Mouse (Mus musculus) limb, embryonic 12.5 days (tissue): ENCODE results near the gene Rai1. TPM values are rescaled to one million over a fixed set of nuclear protein-coding genes. Genes with fewer than 3 reads are reported as not detected.
A peak's percentile ranks its signal among the peaks of the same experiment; 100 is the strongest.

Experiments
- ATAC-seq: fragments of 200-750 bp; cut with Nextera tagmentation; 2 replicates; pipeline ENCODE4 v1.8.0; 2017; ENCODE audit warnings: low read depth, moderate TSS enrichment; ENCODE audit not compliant: insufficient number of reproducible peaks, insufficient read depth, low FRiP score, low TSS enrichment
- H3K27ac ChIP-seq: fragments of 300-500 bp; sonication (generic); 2 replicates; pipeline ENCODE4 v1.5.1; 2016; ENCODE audit warnings: mild to moderate bottlenecking, moderate library complexity
- H3K27me3 ChIP-seq: fragments of 300-500 bp; sonication (generic); 2 replicates; pipeline ENCODE4 v1.6.1; 2016; ENCODE audit warnings: mild to moderate bottlenecking, moderate library complexity
- H3K36me3 ChIP-seq: fragments of 300-500 bp; sonication (generic); 2 replicates; pipeline ENCODE4 v1.6.1; 2016; ENCODE audit warnings: mild to moderate bottlenecking, moderate library complexity
- H3K4me1 ChIP-seq: fragments of 300-500 bp; sonication (generic); replicated peaks from 2 replicates; pipeline ENCODE4 v1.6.1; 2016
- H3K4me2 ChIP-seq: fragments of 300-500 bp; sonication (generic); 2 replicates; pipeline ENCODE4 v1.6.1; 2016; ENCODE audit warnings: mild to moderate bottlenecking, moderate library complexity
- H3K4me3 ChIP-seq: fragments of 300-500 bp; sonication (generic); replicated peaks from 2 replicates; pipeline ENCODE4 v1.5.1; 2016; ENCODE audit warnings: mild to moderate bottlenecking
- H3K9ac ChIP-seq: fragments of 300-500 bp; sonication (generic); replicated peaks from 2 replicates; pipeline ENCODE4 v1.6.1; 2016; ENCODE audit warnings: mild to moderate bottlenecking, moderate library complexity
- H3K9me3 ChIP-seq: fragments of 300-500 bp; sonication (generic); 2 replicates; pipeline ENCODE4 v1.6.1; 2016; ENCODE audit warnings: mild to moderate bottlenecking, moderate library complexity
- WGBS: fragments of 180-500 bp; shearing (Covaris S2); methylation state at CpG from one replicate; pipeline ENCODE4 v1.1.7; 2016; 5-methylcytosine and 5-hydroxymethylcytosine counted together
- polyA plus RNA-seq: library from polyadenylated mRNA; unstranded; fragments of >200 nt; fragmentation: Nextera tagmentation; extraction: Ambion mirVana; gene quantifications from 2 replicates; pipeline ENCODE4 v1.2.1, GENCODE M21; 2016

Rai1 gene
- polyA plus RNA-seq, 1 experiment from 2014 or later, result 36.2 TPM

DNA sequence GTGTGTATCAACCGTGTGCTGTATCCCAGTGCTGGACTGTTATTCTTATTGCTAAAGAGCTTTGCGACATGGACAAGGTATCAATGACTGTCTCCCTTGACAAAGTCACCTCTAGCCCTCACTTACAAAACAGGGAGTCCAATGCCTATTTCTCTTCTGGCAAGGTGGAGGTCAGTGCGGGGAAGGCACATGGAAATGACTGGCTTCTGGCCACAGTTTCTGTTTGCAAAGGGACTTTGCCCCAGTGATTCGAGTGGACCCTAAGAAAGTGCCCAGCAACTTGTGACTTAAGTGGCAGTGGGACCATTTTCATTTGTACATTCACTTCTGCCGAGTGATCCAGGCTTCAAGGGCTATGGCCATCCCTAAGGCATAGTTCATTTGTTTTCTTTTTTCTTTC lies 5.6 kb downstream of the Rai1 start:
- no peak overlapping the region for H3K4me3 ChIP-seq
- H3K9me3 ChIP-seq, result no peaks in the 10 kb centered on the region
- 71% methylated on average over 5 of the region's 5 CpGs for WGBS
- H3K4me1 ChIP-seq, result peaks cover 86% of the 10 kb centered on the region
- H3K36me3 ChIP-seq, result no peaks in the 10 kb centered on the region
- no peak for ATAC-seq
- H3K27ac ChIP-seq, result no peak overlapping the region
- no peak overlapping the region for H3K4me2 ChIP-seq
- H3K27me3 ChIP-seq, result no peaks in the 10 kb centered on the region
- no peak overlapping the region for H3K9ac ChIP-seq

DNA sequence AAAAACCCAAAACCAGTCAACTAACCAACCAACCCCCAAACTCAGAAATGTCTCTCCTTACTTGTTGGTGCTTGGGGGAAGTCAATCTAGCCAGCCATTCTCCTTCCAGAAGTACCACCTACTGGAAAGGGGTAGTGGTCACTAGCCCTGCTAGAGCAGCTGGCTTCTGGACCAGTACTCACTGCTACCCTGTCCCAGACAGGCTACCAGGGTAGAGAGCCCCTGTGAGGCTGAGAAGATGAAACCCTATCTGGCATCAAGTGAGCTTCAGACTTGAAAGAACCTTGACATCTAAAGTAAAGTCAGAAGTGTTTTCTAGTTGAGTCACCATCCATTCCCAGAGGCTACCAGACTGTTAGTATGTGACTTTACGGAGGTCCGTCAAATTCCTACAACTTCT lies 6.8 kb downstream of the Rai1 start:
- H3K9ac ChIP-seq, result no peak overlapping the region
- 89% methylated on average over 2 of the region's 2 CpGs for WGBS
- H3K27me3 ChIP-seq, result no peaks in the 10 kb centered on the region
- H3K4me2 ChIP-seq, result no peak overlapping the region
- no peak overlapping the region for H3K4me3 ChIP-seq
- H3K36me3 ChIP-seq, result no peaks in the 10 kb centered on the region
- ATAC-seq, result no peak
- H3K27ac ChIP-seq, result no peak overlapping the region; the same call in 1 of the 2 replicates
- H3K4me1 ChIP-seq, result peaks cover 93% of the 10 kb centered on the region
- no peaks in the 10 kb centered on the region for H3K9me3 ChIP-seq

DNA sequence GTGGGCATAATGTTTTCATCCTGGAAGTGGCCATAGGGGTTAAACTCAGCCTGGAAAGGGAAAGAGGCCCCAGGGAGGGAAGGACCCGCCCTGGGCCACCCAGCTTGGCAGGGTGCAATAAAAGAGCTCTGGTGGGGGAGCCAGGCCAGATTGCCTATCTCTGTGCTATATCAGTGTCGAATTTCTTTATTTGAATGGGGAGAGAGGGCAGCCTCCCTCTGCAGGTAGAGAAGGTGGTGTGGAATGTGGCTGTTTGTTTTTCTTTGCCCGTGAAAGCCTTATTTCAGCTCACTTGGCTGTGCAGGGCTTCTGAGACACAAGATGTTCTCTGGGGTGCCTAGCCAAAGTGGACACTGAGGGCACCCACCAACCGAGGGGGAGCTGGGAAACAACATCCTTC lies 8.8 kb downstream of the Rai1 start:
- peak overlapping the region; percentile 85 for H3K4me2 ChIP-seq
- no peaks in the 10 kb centered on the region for H3K27me3 ChIP-seq
- 3% methylated on average over 4 of the region's 4 CpGs for WGBS
- peak overlapping the region; percentile 31; the same call in 1 of the 2 replicates for H3K9ac ChIP-seq
- H3K9me3 ChIP-seq, result no peaks in the 10 kb centered on the region
- no peaks in the 10 kb centered on the region for H3K36me3 ChIP-seq
- peaks cover 76% of the 10 kb centered on the region for H3K4me1 ChIP-seq
- ATAC-seq, result no peak
- H3K27ac ChIP-seq, result peak overlapping the region; percentile 98
- H3K4me3 ChIP-seq, result peak overlapping the region; percentile 50

DNA sequence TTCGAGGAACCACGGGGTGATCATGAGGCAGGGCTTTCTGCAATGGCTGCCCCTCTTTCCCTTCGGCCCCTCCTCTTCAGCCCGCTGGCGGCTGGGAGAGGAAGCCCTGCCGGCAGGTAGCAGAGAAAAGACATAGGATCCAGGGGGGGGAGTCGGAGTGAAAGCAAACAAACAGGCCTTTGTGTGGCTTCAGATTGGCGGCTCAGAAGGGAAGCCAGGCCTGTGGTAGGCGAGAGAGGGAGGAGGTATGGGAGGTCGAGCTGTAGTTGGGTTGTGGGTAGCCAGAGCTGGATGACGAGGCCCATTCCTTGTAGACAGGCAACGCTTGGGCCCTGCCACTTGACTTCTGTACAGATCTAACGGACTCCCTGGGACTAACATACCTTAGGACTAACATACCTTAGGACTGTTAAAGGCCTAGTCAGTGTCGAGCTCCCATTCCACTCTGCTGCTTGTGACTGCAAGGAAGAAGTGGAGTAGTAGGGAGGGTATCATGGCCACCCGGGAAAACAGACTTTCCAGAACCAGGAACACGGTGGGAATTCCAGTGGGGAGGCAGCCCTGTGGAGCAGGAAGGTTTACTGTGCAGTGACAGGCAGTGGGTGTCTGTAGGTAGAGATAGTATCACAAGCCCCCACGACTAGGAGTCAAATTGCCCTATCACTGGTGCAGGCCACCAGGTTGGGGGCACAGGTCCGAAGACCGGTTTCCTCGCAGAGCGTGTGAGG lies 9.6 kb downstream of the Rai1 start:
- 2% methylated on average over 21 of the region's 21 CpGs for WGBS
- peaks cover 73% of the 10 kb centered on the region for H3K4me1 ChIP-seq
- H3K9ac ChIP-seq, result peak overlapping the region; percentile 54; the same call in 1 of the 2 replicates
- peak overlapping the region; percentile 50 for H3K4me3 ChIP-seq
- peak overlapping the region; percentile 98 for H3K27ac ChIP-seq
- H3K27me3 ChIP-seq, result no peaks in the 10 kb centered on the region
- ATAC-seq, result peak; percentile 45; the same call in 1 of the 2 replicates
- peak overlapping the region; percentile 85 for H3K4me2 ChIP-seq
- no peaks in the 10 kb centered on the region for H3K9me3 ChIP-seq
- no peaks in the 10 kb centered on the region for H3K36me3 ChIP-seq

DNA sequence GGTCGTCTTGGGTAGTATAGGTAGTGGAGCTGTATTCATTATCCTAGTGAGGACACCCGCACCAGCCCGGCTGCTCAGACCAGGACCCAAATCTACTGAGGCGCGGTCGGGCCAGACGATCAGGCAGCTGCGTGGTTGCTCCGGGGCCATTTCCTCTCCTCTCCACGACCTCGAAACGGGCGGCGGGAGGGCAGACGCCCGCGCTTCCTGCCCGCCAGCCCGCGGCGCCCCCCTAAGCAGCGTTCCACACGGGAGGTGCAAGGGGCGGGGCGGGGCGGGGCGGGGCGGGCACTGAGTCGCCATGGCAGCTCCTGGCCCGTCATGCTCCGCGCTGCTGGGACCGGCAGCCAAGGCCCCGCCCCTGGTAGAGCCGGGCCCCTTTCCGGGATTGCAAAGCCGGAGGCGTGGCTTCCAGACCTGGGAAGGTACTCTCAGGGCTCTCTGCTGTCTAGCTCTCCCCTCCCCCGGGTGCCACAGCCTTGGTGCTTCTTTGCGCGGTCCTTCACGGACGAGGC lies 10.3 kb downstream of the Rai1 start:
- under 1% methylated on average over 41 of the region's 43 CpGs for WGBS

DNA sequence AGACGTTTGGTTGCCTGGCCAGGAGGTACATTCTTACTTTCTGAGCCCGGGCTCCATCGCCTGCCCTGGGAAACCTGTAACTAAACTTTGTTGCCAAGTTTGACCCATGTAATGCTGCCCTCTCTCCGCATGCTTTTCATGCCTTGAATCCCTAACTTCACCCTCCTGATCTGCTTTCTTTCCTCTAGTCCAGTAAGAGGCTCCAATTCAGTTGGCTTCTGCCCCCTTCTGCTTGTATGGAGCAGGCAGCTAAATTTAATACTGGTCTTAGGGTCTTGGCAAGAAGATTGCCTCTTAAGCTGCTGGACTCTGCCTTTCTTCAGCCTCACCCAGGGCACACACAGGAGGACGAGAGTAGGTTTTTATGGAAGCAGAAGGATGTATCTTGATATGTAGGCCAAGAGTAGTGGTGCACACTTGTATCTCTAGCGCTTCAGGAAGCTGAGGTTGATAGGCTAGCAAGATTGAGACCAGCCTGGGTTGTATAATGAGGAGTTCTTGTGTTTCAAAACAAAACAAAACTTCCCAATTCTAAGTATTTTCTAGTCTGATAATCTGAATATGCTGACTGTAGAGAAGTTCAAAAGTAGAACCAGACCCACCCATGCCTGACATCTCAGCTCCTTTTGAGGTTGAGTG lies 10.9 kb downstream of the Rai1 start:
- Histone ChIP-seq H3K4me1 (peaks cover 61% of the 10 kb centered on the region), H3K9ac (peak overlapping the region; percentile 54), H3K4me2 (peak overlapping the region; percentile 85), H3K27me3 (no peaks in the 10 kb centered on the region), H3K4me3 (peak overlapping the region; percentile 50), H3K36me3 (no peaks in the 10 kb centered on the region), H3K9me3 (no peaks in the 10 kb centered on the region), H3K27ac (peak overlapping the region; percentile 98)
- no peak for ATAC-seq
- 32% methylated on average over 6 of the region's 6 CpGs for WGBS

More for the DNA sequence above, 10.3 kb downstream of the Rai1 start:
- H3K9ac ChIP-seq, result peak overlapping the region; percentile 54
- H3K4me1 ChIP-seq, result peaks cover 67% of the 10 kb centered on the region
- H3K9me3 ChIP-seq, result no peaks in the 10 kb centered on the region
- peak overlapping the region; percentile 50 for H3K4me3 ChIP-seq
- peak overlapping the region; percentile 85 for H3K4me2 ChIP-seq
- ATAC-seq, result peak; percentile 91
- H3K27ac ChIP-seq, result peak overlapping the region; percentile 98
- no peaks in the 10 kb centered on the region for H3K36me3 ChIP-seq
- no peaks in the 10 kb centered on the region for H3K27me3 ChIP-seq

DNA sequence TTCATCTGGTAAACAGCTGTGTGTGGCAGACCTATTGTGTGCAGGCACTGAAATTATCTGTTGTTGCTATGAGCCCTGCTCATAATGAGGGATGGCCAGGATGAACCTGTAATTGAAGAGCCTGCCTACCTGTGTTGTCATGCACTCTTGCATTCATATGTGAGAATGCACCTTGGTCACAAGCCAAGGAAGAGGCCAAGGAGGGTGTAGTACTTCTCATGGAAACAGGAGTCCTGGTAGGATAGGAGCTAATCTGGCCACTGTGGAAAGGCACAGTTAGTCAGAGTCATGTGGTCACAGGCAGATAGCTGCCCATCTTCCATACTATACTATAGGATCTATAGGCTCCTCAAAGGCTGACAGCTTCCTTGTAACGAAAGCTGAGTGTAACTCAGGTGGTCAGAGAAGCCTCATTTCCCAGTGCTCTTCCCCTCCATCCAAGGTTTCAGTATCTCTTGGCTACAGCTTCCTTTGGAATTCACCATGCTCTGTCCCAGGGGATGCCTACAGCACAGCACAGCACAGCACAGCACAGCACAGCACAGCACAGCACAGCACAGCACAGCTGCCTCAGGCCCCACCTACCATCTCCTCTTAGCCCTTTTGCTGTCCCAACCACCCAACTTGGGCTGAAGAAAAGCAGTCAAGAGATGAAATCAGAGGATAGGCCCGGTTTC lies 15.9 kb downstream of the Rai1 start:
- Histone ChIP-seq H3K27ac (0 out of 2 replicates have a peak overlapping the region, but pooled peaks have one; percentile 7), H3K27me3 (no peaks in the 10 kb centered on the region), H3K9me3 (no peaks in the 10 kb centered on the region), H3K4me1 (peaks cover 17% of the 10 kb centered on the region), H3K4me3 (no peak overlapping the region), H3K36me3 (0 out of 2 replicates have a peak, but pooled peaks cover 3% of the 10 kb centered on the region), H3K9ac (no peak overlapping the region), H3K4me2 (no peak overlapping the region)
- no peak for ATAC-seq
- 83% methylated on average over 2 of the region's 2 CpGs for WGBS

DNA sequence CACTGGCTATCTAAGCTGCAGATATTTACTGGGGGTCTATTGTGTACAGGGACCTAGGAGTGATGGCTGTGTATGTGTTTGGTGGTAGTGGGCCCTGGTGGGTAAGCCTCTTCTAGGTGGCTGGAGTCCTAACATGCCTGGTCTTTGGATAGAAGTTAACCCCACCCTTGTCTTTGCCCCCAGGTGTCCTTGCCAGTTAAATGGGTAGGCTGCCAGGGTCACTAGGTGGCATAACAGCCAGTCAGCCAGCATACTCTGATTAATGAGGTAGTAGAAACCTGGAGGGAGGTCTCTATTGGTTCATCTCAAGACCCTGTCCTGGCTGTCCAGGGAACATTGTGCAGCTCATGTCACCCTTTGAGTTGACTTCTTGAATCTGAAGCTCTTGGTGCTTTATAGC lies 17.8 kb downstream of the Rai1 start:
- 0 out of 2 replicates have a peak, but pooled peaks cover 3% of the 10 kb centered on the region for H3K36me3 ChIP-seq
- H3K27me3 ChIP-seq, result no peaks in the 10 kb centered on the region
- H3K27ac ChIP-seq, result no peak overlapping the region
- no peak for ATAC-seq
- H3K4me1 ChIP-seq, result peaks cover 30% of the 10 kb centered on the region
- no peak overlapping the region for H3K4me2 ChIP-seq
- no peaks in the 10 kb centered on the region for H3K9me3 ChIP-seq
- no peak overlapping the region for H3K9ac ChIP-seq
- H3K4me3 ChIP-seq, result no peak overlapping the region

DNA sequence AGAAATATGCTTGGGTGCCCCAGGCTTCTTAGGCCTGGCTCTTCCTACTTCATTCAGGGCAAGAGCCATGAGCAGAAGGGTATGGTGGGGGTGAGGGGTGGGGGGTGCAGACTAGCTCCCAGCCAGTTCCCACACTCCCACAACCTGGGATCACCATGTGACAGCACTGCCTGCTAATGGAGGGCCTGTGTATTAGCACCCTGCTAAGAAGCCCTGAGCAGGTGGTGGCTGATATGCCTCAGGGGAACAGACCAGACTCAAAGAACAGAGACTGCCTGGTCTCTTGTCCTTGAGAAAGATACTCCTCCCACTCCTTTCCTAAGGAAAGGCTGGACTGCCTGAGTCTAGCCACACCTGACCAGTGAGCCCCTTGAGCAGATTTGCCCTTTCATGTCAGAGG lies 22.2 kb downstream of the Rai1 start:
- Histone ChIP-seq H3K4me3 (no peak overlapping the region), H3K9me3 (no peaks in the 10 kb centered on the region), H3K27ac (peak overlapping the region; percentile 72), H3K36me3 (0 out of 2 replicates have a peak, but pooled peaks cover 6% of the 10 kb centered on the region), H3K27me3 (no peaks in the 10 kb centered on the region), H3K4me1 (peaks cover 49% of the 10 kb centered on the region), H3K9ac (0 out of 2 replicates have a peak overlapping the region, but pooled peaks have one; percentile 8), H3K4me2 (peak overlapping the region; percentile 28)
- no peak for ATAC-seq

DNA sequence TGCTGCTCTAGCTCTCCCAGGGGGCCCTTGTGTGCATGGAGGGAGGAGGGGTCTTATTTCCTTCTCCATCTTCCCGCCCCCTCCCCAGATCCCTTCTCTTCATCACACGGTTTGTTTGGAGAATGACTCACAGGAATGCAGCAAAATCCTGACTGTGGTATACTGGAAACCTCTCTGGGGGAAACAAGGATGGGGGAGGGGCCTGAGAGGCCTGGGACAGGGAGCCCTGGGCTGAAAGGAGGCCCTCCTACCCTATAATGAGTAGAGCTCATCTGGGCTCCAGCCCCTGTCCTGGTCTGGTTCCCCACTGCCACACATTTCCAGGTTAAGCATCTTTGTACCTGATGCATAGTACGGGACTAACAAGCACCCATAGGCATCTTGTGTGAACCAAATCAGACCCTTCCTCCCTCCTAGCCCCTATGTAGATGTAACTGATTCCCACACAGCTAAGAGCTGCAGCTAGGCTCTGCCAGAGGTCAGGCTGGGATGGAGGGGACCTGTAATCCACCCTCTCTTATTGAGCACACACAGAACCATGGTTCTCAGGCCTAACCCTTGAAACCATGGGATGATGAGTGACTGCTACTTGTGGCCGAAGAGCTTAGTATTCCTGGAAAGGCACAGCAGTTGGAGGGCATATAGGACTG lies 23.2 kb downstream of the Rai1 start:
- 0 out of 2 replicates have a peak overlapping the region, but pooled peaks have one; percentile 53 for H3K27ac ChIP-seq
- H3K4me1 ChIP-seq, result peaks cover 51% of the 10 kb centered on the region
- H3K4me2 ChIP-seq, result peak overlapping the region; percentile 28
- H3K9me3 ChIP-seq, result no peaks in the 10 kb centered on the region
- H3K36me3 ChIP-seq, result 0 out of 2 replicates have a peak, but pooled peaks cover 3% of the 10 kb centered on the region
- no peak for ATAC-seq
- H3K27me3 ChIP-seq, result no peaks in the 10 kb centered on the region
- 43% methylated on average over 4 of the region's 4 CpGs for WGBS
- no peak overlapping the region for H3K4me3 ChIP-seq
- H3K9ac ChIP-seq, result no peak overlapping the region
